Mouse (Mus musculus): ENCODE data around the gene Gm3526.
"Not testable (repeated sequence)": the region's sequence is repeated elsewhere in the genome, so short reads cannot be mapped to it uniquely, and the experiment has no call there.

Gene Gm3526

DNA sequence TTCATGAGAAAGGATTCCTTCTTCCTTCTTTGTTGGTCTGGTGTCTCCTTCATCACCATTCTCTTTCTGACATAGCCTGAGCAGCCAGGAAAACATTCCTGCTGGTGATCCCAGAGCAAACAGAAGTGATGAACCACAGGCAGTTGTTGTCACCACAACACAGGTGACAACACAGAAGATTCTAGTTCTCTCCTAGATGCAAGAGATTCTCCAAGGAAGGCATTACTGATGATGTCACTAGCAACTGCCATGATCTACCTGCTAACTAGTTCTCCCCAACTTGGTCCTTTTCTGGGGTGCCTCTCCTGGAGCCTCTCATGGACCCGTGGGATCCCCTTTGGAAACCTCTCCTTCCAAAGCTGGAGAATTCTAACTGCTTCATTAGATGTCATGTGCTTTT, at the start of gene Gm3526:
Gm3526 (minus strand) TSS at position 101 of the 400 bp plus-strand sequence.
- DNase-seq (ENCODE audit: low read depth, low spot score) = not testable (repeated sequence)

Measured in embryo, embryonic 11.5 days (tissue).